Mouse (Mus musculus) stomach, embryonic 16.5 days (tissue): Measurements from ENCODE around the gene Myocos. TPM values are rescaled to one million over a fixed set of nuclear protein-coding genes. Genes with fewer than 3 reads are reported as not detected.
"Not testable (repeated sequence)": the region's sequence is repeated elsewhere in the genome, so short reads cannot be mapped to it uniquely, and the experiment has no call there.

Source experiments
- ATAC-seq: fragments of 200-750 bp; cut with Nextera tagmentation; 2 replicates; pipeline ENCODE4 v1.8.0; 2017; ENCODE audit warnings: moderate number of reproducible peaks, moderate TSS enrichment; ENCODE audit not compliant: insufficient read depth, low FRiP score
- H3K27ac ChIP-seq: fragments of 300-500 bp; sonication (generic); 2 replicates; pipeline ENCODE4 v1.5.1; 2014; ENCODE audit warnings: low read length
- H3K27me3 ChIP-seq: fragments of 300-500 bp; sonication (generic); 2 replicates; pipeline ENCODE4 v1.6.1; 2014; ENCODE audit warnings: low read length, control low read depth, mixed read lengths; ENCODE audit not compliant: control insufficient read depth, insufficient read depth
- H3K36me3 ChIP-seq: fragments of 300-500 bp; sonication (generic); 2 replicates; pipeline ENCODE4 v1.6.1; 2014; ENCODE audit warnings: low read length; ENCODE audit not compliant: control insufficient read depth, insufficient read depth
- H3K4me1 ChIP-seq: fragments of 300-500 bp; sonication (generic); 2 replicates; pipeline ENCODE4 v1.6.1; 2014; ENCODE audit warnings: low read length, control low read depth, mixed read lengths; ENCODE audit not compliant: control insufficient read depth, insufficient read depth
- H3K4me2 ChIP-seq: fragments of 300-500 bp; sonication (generic); 2 replicates; pipeline ENCODE4 v1.6.1; 2014; ENCODE audit warnings: low read depth, low read length, mixed read lengths
- H3K4me3 ChIP-seq: fragments of 300-500 bp; sonication (generic); replicated peaks from 2 replicates; pipeline ENCODE4 v1.5.1; 2014; ENCODE audit warnings: mild to moderate bottlenecking, low read length
- H3K9ac ChIP-seq: fragments of 300-500 bp; sonication (generic); 2 replicates; pipeline ENCODE4 v1.6.1; 2014; ENCODE audit warnings: low read length
- H3K9me3 ChIP-seq: fragments of 300-500 bp; sonication (generic); replicated peaks from 2 replicates; pipeline ENCODE4 v1.6.1; 2016; ENCODE audit warnings: low read length, control low read depth; ENCODE audit not compliant: control insufficient read depth
- WGBS: fragments of 180-500 bp; shearing (Covaris S2); extraction: QIAGEN DNeasy Blood & Tissue Kit; methylation state at CpG from one replicate; pipeline ENCODE4 v1.1.7; 2014; 5-methylcytosine and 5-hydroxymethylcytosine counted together
- polyA plus RNA-seq: library from polyadenylated mRNA; unstranded; fragments of >200 nt; fragmentation: Nextera tagmentation; extraction: Ambion mirVana; gene quantifications from 2 replicates; pipeline ENCODE4 v1.2.1, GENCODE M21; 2015

Myocos gene
- polyA plus RNA-seq, 1 experiment from 2014 or later = not detected

- WGBS = 75% methylated on average over 4 of the region's 4 CpGs
- not testable (repeated sequence) for ATAC-seq, H3K9me3 ChIP-seq, H3K27me3 ChIP-seq, H3K4me1 ChIP-seq, H3K27ac ChIP-seq, H3K4me3 ChIP-seq, H3K36me3 ChIP-seq, H3K9ac ChIP-seq, H3K4me2 ChIP-seq
These were observed 30.2 kb downstream of the Myocos start for GRCm38 (mm10) chr1:162627821-162628220.

DNA sequence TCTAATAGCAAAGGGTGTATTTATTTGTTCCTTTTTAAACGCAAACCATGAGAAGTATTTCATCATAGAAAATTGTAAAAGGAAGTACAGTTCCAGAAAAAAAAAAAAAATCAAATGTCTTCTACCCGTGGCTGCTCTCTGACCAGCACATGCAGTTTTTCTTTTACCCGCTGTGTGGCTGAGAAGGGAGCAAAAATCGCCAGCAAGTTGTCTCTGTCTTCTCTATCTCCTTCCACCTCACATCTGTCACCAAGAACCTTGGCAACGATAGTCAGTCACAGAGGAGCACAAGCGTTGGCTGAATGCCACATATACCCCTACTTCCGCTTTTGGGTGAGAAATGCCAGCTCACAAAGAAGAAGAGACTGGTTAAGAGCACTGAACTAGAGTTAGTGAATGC, 32.8 kb downstream of the Myocos start:
- Histone ChIP-seq H3K27ac (no peak overlapping the region), H3K4me3 (no peak overlapping the region), H3K27me3 (no peaks in the 10 kb centered on the region), H3K4me1 (no peaks in the 10 kb centered on the region), H3K4me2 (no peak overlapping the region), H3K36me3 (no peaks in the 10 kb centered on the region), H3K9ac (no peak overlapping the region), H3K9me3 (no peaks in the 10 kb centered on the region)
- 52% methylated on average over 7 of the region's 7 CpGs for WGBS
- no peak for ATAC-seq

GRCm38 (mm10) chr1:162623895-162624294, 34.1 kb downstream of the Myocos start:
- Histone ChIP-seq H3K9ac (no peak overlapping the region), H3K4me2 (no peak overlapping the region), H3K4me3 (no peak overlapping the region), H3K27ac (no peak overlapping the region), H3K9me3 (no peaks in the 10 kb centered on the region), H3K36me3 (no peaks in the 10 kb centered on the region), H3K27me3 (no peaks in the 10 kb centered on the region), H3K4me1 (no peaks in the 10 kb centered on the region)
- WGBS = 30% methylated on average over 4 of the region's 4 CpGs
- ATAC-seq = no peak

DNA sequence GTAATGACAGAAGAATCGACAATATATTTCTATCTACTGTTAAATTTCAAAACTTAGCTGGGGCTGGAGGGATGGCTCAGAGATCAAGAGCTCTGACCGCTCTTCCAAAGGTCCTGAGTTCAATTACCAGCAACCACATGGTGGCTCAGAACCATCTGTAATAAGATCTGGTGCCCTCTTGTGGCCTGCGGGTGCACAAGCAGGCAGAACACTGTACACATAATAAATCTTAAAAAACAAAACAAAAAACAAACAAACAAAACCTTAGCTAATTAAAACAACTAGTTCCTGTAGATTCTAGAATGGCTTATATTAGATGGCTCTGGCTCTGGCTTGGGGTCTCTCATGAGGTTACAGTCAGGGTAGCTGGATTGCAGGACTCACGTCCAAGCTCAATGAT, 37.5 kb downstream of the Myocos start:
- no peak overlapping the region for H3K9ac ChIP-seq
- H3K36me3 ChIP-seq = no peaks in the 10 kb centered on the region
- no peak overlapping the region for H3K27ac ChIP-seq
- no peaks in the 10 kb centered on the region for H3K27me3 ChIP-seq
- H3K4me1 ChIP-seq = no peaks in the 10 kb centered on the region
- H3K4me3 ChIP-seq = no peak overlapping the region
- ATAC-seq = no peak
- WGBS = 61% methylated on average over 4 of the region's 4 CpGs
- H3K9me3 ChIP-seq = no peaks in the 10 kb centered on the region
- no peak overlapping the region for H3K4me2 ChIP-seq

DNA sequence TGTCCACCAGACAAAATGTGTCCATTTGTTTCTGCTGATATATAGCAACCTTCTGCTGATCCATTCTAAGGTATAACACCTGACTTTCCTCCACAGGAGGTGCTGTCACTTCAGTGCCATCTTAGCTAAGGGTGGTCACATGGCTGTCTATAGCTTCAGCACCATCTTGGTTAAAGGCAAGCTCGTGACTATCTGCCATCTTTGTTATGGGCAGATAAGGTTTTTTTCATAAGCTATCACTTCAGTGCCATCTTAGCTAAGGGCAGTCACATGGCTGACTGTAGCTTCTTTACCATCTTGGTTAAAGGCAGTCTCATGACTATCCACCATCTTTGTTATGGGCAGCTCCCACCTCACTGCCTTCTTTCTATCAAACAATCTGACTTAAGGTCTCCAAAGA, 42.5 kb downstream of the Myocos start:
- WGBS = 75% methylated on average over 1 of the region's 1 CpGs
- Histone ChIP-seq H3K27ac (no peak overlapping the region), H3K4me3 (no peak overlapping the region), H3K27me3 (no peaks in the 10 kb centered on the region), H3K4me1 (no peaks in the 10 kb centered on the region), H3K36me3 (no peaks in the 10 kb centered on the region), H3K9ac (no peak overlapping the region), H3K9me3 (no peaks in the 10 kb centered on the region), H3K4me2 (no peak overlapping the region)
- no peak for ATAC-seq

DNA sequence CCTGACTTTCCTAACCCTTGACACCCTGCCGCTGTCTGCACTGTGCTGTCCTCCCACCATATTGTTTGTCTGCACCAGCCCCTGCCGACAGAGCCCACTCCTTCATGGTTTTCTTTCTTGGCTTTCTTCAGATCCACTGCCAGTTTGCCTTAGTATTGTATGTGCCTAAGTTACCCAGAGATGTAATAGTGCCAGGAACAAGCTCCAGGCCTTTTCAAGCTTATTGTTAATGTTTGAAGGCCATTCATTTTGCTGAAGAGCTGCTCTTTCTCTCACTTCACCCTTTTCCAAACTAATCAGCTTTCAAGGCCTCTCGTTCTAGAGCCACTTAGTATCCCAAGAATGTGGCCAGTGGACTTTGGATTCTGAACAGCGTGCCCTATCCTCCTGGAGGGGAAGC, 46.8 kb downstream of the Myocos start:
- Histone ChIP-seq H3K9ac (no peak overlapping the region), H3K27ac (no peak overlapping the region), H3K9me3 (no peaks in the 10 kb centered on the region), H3K4me1 (no peaks in the 10 kb centered on the region), H3K4me3 (no peak overlapping the region), H3K4me2 (no peak overlapping the region), H3K27me3 (no peaks in the 10 kb centered on the region), H3K36me3 (no peaks in the 10 kb centered on the region)
- ATAC-seq = no peak
- WGBS = 66% methylated on average over 4 of the region's 4 CpGs

DNA sequence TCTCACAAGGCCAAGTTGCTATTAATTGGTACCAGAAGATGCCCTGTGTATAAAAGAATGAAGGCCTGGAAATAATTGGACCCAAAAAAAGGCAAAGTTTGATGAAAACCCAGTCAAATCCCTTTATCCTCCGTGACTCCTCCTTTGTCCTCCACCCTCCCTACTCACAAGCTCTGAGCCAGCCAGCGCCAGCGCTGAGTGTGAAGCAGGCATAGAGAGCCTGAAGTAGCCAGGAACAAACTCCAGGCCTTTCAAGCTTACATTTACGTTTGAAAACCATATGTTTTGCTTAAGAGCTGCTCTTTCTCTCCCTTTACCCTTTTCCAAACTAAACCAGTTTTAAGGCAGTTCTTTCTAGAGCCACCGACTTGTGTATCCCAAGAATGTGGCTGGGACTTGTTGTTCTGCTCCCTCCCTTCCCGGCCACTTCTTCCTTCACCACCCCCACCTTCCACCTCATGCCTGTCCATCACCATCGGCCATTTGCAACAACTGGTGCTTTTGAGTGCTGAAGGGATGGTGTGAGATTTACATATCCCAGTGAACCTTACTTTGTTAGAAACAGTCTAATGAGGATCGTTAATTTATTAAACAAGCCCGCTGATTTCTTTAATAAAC, 48.3 kb downstream of the Myocos start:
- 38% methylated on average over 9 of the region's 9 CpGs for WGBS
- Histone ChIP-seq H3K9me3 (no peaks in the 10 kb centered on the region), H3K27me3 (no peaks in the 10 kb centered on the region), H3K27ac (no peak overlapping the region), H3K4me3 (no peak overlapping the region), H3K4me2 (no peak overlapping the region), H3K36me3 (no peaks in the 10 kb centered on the region), H3K9ac (no peak overlapping the region), H3K4me1 (no peaks in the 10 kb centered on the region)
- no peak for ATAC-seq

- Histone ChIP-seq H3K4me2 (no peak overlapping the region), H3K9ac (no peak overlapping the region), H3K4me3 (no peak overlapping the region), H3K36me3 (peaks cover 2% of the 10 kb centered on the region; the same call in 1 of the 2 replicates), H3K4me1 (no peaks in the 10 kb centered on the region), H3K27ac (no peak overlapping the region), H3K27me3 (no peaks in the 10 kb centered on the region), H3K9me3 (no peaks in the 10 kb centered on the region)
- ATAC-seq = no peak
- 26% methylated on average over 1 of the region's 1 CpGs for WGBS
These were observed 49.9 kb downstream of the Myocos start for GRCm38 (mm10) chr1:162608127-162608526.

DNA sequence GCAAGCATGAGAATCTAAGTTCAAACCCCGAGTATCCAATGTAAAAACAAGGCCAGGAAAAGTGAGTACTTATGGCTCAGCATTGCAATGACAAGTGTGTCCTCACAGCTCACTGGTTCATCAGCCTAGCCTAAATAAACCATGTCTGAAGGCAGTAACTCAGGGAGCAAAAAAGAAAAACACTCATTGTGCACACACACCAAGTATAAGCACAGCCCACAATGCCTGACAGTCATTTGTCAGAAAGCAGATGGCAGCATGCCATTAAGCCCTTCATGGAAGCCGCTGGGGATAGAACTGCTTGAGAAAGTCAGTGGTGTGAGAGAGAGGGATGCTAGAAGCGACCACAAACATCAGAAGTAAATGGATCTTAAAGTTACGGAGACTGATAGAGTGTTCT, 56.7 kb downstream of the Myocos start:
- Histone ChIP-seq H3K9me3 (no peaks in the 10 kb centered on the region), H3K4me2 (no peak overlapping the region), H3K9ac (no peak overlapping the region), H3K4me1 (no peaks in the 10 kb centered on the region), H3K27me3 (no peaks in the 10 kb centered on the region), H3K36me3 (peaks cover 7% of the 10 kb centered on the region; the same call in 1 of the 2 replicates), H3K27ac (no peak overlapping the region), H3K4me3 (no peak overlapping the region)
- WGBS = 73% methylated on average over 4 of the region's 4 CpGs
- ATAC-seq = no peak
